Mouse (Mus musculus): ENCODE results near the gene Oxnad1. TPM values are rescaled to one million over a fixed set of nuclear protein-coding genes. Genes with fewer than 3 reads are reported as not detected.
"Not testable (repeated sequence)": the region's sequence is repeated elsewhere in the genome, so short reads cannot be mapped to it uniquely, and the experiment has no call there.

Gene Oxnad1
- polyA plus RNA-seq, 1 experiment from 2014 or later = 12.6 TPM

DNA sequence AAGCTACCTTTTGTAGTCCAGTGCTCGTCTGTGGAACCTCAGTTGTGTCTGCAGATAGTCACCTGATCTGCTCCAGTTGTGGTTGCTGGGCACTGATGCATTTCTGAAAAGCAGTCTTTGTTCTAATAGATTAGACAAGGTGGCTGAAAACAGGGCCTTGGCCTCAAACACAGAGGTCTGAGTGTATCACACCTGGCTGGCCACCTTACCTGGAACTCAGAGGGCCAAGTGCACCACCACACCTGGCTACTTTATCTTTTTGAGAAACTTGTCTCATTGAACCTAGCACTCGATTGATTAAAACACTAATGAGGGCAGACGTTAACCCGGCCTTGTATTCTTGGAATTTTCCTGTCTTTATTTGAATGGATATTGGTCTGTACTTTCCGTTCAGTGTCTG is 10.5 kb downstream of the Oxnad1 start:
- peaks cover 12% of the 10 kb centered on the region; the same call in 1 of the 2 replicates for H3K36me3 ChIP-seq (ENCODE audit: control insufficient read depth, insufficient read depth, low read length)

GRCm38 (mm10) chr14:32096740-32097139 is 11.6 kb downstream of the Oxnad1 start:
- no peak overlapping the region for H3K27ac ChIP-seq (ENCODE audit: low read depth, low read length)
- H3K4me1 ChIP-seq (replicated peaks; ENCODE audit: control insufficient read depth, insufficient read depth, low read length) = no peaks in the 10 kb centered on the region
- H3K9ac ChIP-seq (ENCODE audit: low read depth, low read length) = no peak overlapping the region
- H3K9me3 ChIP-seq (ENCODE audit: control insufficient read depth, low read length) = no peaks in the 10 kb centered on the region
- whole genome bisulfite sequencing = 81% methylated on average over 5 of the region's 5 CpGs
- peaks cover 12% of the 10 kb centered on the region; the same call in 1 of the 2 replicates for H3K36me3 ChIP-seq (ENCODE audit: control insufficient read depth, insufficient read depth, low read length)
- no peak overlapping the region for H3K4me2 ChIP-seq (replicated peaks; ENCODE audit: low read depth, low read length)
- DNase-seq (ENCODE audit: low spot score) (no peak), ATAC-seq (ENCODE audit: low FRiP score) (no peak)
- no peak overlapping the region for H3K4me3 ChIP-seq (ENCODE audit: low read depth, low read length)
- no peaks in the 10 kb centered on the region for H3K27me3 ChIP-seq (ENCODE audit: control insufficient read depth, insufficient read depth, low read length)

More for the DNA sequence above, 10.5 kb downstream of the Oxnad1 start:
- 91% methylated on average over 5 of the region's 5 CpGs for WGBS
- no peak overlapping the region for H3K4me2 ChIP-seq (replicated peaks; ENCODE audit: low read depth, low read length)
- no peak overlapping the region for H3K27ac ChIP-seq (ENCODE audit: low read depth, low read length)
- H3K9ac ChIP-seq (ENCODE audit: low read depth, low read length) = no peak overlapping the region
- no peaks in the 10 kb centered on the region for H3K9me3 ChIP-seq (ENCODE audit: control insufficient read depth, low read length)
- DNase-seq (ENCODE audit: low spot score) (no peak), ATAC-seq (ENCODE audit: low FRiP score) (no peak)
- no peaks in the 10 kb centered on the region for H3K4me1 ChIP-seq (replicated peaks; ENCODE audit: control insufficient read depth, insufficient read depth, low read length)
- no peak overlapping the region for H3K4me3 ChIP-seq (ENCODE audit: low read depth, low read length)
- H3K27me3 ChIP-seq (ENCODE audit: control insufficient read depth, insufficient read depth, low read length) = no peaks in the 10 kb centered on the region

DNA sequence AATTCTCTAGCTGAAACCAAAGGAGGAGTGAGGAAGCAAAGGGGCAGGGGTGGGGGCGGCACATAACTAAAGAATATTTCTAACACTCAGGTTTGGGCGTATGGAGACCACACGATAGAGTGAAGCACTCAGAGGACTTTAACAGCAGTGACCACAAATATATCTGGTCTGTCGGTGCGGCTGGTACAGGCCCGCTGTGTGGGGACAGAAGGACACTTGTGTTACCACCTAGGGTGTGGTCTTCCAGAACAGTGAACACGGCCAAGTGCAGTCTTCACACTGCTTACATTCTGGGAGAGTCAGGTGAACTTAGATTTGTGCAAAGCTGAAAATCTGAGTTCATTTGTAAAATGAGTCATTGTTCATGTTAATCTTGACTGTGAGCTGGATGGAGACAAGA is 12.5 kb downstream of the Oxnad1 start:
- Histone ChIP-seq H3K27me3 (ENCODE audit: control insufficient read depth, insufficient read depth, low read length) (no peaks in the 10 kb centered on the region), H3K4me1 (replicated peaks; ENCODE audit: control insufficient read depth, insufficient read depth, low read length) (no peaks in the 10 kb centered on the region), H3K4me3 (ENCODE audit: low read depth, low read length) (no peak overlapping the region), H3K36me3 (ENCODE audit: control insufficient read depth, insufficient read depth, low read length) (peaks cover 12% of the 10 kb centered on the region; the same call in 1 of the 2 replicates), H3K9ac (ENCODE audit: low read depth, low read length) (no peak overlapping the region), H3K27ac (ENCODE audit: low read depth, low read length) (no peak overlapping the region), H3K4me2 (replicated peaks; ENCODE audit: low read depth, low read length) (no peak overlapping the region), H3K9me3 (ENCODE audit: control insufficient read depth, low read length) (no peaks in the 10 kb centered on the region)
- ATAC-seq (ENCODE audit: low FRiP score) (no peak), DNase-seq (ENCODE audit: low spot score) (no peak)
- WGBS = 93% methylated on average over 7 of the region's 7 CpGs

GRCm38 (mm10) chr14:32098951-32099350 is 13.8 kb downstream of the Oxnad1 start:
- H3K4me3 ChIP-seq (ENCODE audit: low read depth, low read length) = no peak overlapping the region

GRCm38 (mm10) chr14:32103556-32103955 is 18.4 kb downstream of the Oxnad1 start:
- Histone ChIP-seq H3K4me3 (ENCODE audit: low read depth, low read length) (no peak overlapping the region), H3K9me3 (ENCODE audit: control insufficient read depth, low read length) (no peaks in the 10 kb centered on the region), H3K27me3 (ENCODE audit: control insufficient read depth, insufficient read depth, low read length) (no peaks in the 10 kb centered on the region), H3K4me2 (replicated peaks; ENCODE audit: low read depth, low read length) (no peak overlapping the region), H3K36me3 (ENCODE audit: control insufficient read depth, insufficient read depth, low read length) (peaks cover 9% of the 10 kb centered on the region; the same call in 1 of the 2 replicates), H3K9ac (ENCODE audit: low read depth, low read length) (no peak overlapping the region), H3K27ac (ENCODE audit: low read depth, low read length) (no peak overlapping the region), H3K4me1 (replicated peaks; ENCODE audit: control insufficient read depth, insufficient read depth, low read length) (no peaks in the 10 kb centered on the region)
- WGBS = 82% methylated on average over 4 of the region's 4 CpGs
- ATAC-seq (ENCODE audit: low FRiP score) (no peak), DNase-seq (ENCODE audit: low spot score) (no peak)

More at GRCm38 (mm10) chr14:32098951-32099350, 13.8 kb downstream of the Oxnad1 start:
- 88% methylated on average over 3 of the region's 3 CpGs for WGBS
- DNase-seq (ENCODE audit: low spot score) = no peak
- H3K9ac ChIP-seq (ENCODE audit: low read depth, low read length) = no peak overlapping the region
- H3K27me3 ChIP-seq (ENCODE audit: control insufficient read depth, insufficient read depth, low read length) = no peaks in the 10 kb centered on the region
- no peak overlapping the region for H3K27ac ChIP-seq (ENCODE audit: low read depth, low read length)
- no peak for ATAC-seq (ENCODE audit: low FRiP score)
- H3K4me1 ChIP-seq (replicated peaks; ENCODE audit: control insufficient read depth, insufficient read depth, low read length) = no peaks in the 10 kb centered on the region
- no peak overlapping the region for H3K4me2 ChIP-seq (replicated peaks; ENCODE audit: low read depth, low read length)
- H3K36me3 ChIP-seq (ENCODE audit: control insufficient read depth, insufficient read depth, low read length) = peaks cover 9% of the 10 kb centered on the region; the same call in 1 of the 2 replicates
- no peaks in the 10 kb centered on the region for H3K9me3 ChIP-seq (ENCODE audit: control insufficient read depth, low read length)

- Histone ChIP-seq H3K4me3 (ENCODE audit: low read depth, low read length) (no peak overlapping the region), H3K27me3 (ENCODE audit: control insufficient read depth, insufficient read depth, low read length) (no peaks in the 10 kb centered on the region), H3K4me1 (replicated peaks; ENCODE audit: control insufficient read depth, insufficient read depth, low read length) (no peaks in the 10 kb centered on the region), H3K9ac (ENCODE audit: low read depth, low read length) (no peak overlapping the region), H3K9me3 (ENCODE audit: control insufficient read depth, low read length) (no peaks in the 10 kb centered on the region), H3K4me2 (replicated peaks; ENCODE audit: low read depth, low read length) (no peak overlapping the region), H3K27ac (ENCODE audit: low read depth, low read length) (no peak overlapping the region), H3K36me3 (ENCODE audit: control insufficient read depth, insufficient read depth, low read length) (no peaks in the 10 kb centered on the region)
- 57% methylated on average over 7 of the region's 7 CpGs for WGBS
- no peak for ATAC-seq (ENCODE audit: low FRiP score)
- DNase-seq (ENCODE audit: low spot score) = no peak
These were observed 20.5 kb downstream of the Oxnad1 start for GRCm38 (mm10) chr14:32105663-32106062.

DNA sequence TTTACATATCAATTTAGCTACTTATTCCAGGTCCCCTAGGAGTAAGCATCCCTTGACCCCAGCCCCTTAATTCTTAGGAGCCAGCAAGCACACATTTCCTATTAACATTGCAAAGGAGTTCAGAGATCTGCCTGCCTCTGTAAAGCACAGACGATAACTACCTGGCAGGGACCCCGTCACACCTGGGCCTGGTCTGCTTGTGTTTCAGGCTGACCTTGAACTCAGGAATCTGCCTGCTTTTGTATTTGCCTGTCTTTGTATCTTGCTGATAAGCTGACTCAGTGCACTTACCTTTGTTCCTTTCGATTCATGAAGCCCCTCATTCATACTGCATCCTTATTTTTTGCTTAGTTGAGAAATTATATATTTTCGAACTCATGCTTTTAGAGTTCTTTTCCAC is 21.7 kb downstream of the Oxnad1 start:
- Histone ChIP-seq H3K9me3 (ENCODE audit: control insufficient read depth, low read length) (no peaks in the 10 kb centered on the region), H3K4me1 (replicated peaks; ENCODE audit: control insufficient read depth, insufficient read depth, low read length) (no peaks in the 10 kb centered on the region), H3K27ac (ENCODE audit: low read depth, low read length) (no peak overlapping the region), H3K4me2 (replicated peaks; ENCODE audit: low read depth, low read length) (no peak overlapping the region), H3K36me3 (ENCODE audit: control insufficient read depth, insufficient read depth, low read length) (no peaks in the 10 kb centered on the region), H3K9ac (ENCODE audit: low read depth, low read length) (no peak overlapping the region), H3K4me3 (ENCODE audit: low read depth, low read length) (no peak overlapping the region), H3K27me3 (ENCODE audit: control insufficient read depth, insufficient read depth, low read length) (no peaks in the 10 kb centered on the region)
- 93% methylated on average over 4 of the region's 4 CpGs for WGBS
- DNase-seq (ENCODE audit: low spot score) (no peak), ATAC-seq (ENCODE audit: low FRiP score) (no peak)

DNA sequence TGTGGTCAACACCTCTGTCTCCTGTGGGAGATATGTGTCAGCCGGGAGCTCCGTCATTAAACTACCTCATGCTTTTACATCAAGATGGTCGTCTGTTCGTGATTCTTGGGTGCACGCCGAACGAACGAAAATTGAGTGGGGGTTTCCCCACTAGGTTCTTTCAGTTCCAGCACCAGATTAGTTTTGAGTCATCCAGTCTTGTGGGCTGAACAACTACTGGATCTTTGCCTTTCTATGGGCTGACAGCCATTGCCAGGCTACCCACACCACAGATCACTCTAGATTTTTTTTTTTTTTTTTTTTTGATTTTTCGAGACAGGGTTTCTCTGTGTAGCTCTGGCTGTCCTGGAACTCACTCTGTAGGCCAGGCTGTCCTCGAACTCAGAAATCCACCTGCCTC is 26.9 kb downstream of the Oxnad1 start:
- WGBS = 92% methylated on average over 10 of the region's 10 CpGs
- not testable (repeated sequence) for ATAC-seq (ENCODE audit: low FRiP score)

DNA sequence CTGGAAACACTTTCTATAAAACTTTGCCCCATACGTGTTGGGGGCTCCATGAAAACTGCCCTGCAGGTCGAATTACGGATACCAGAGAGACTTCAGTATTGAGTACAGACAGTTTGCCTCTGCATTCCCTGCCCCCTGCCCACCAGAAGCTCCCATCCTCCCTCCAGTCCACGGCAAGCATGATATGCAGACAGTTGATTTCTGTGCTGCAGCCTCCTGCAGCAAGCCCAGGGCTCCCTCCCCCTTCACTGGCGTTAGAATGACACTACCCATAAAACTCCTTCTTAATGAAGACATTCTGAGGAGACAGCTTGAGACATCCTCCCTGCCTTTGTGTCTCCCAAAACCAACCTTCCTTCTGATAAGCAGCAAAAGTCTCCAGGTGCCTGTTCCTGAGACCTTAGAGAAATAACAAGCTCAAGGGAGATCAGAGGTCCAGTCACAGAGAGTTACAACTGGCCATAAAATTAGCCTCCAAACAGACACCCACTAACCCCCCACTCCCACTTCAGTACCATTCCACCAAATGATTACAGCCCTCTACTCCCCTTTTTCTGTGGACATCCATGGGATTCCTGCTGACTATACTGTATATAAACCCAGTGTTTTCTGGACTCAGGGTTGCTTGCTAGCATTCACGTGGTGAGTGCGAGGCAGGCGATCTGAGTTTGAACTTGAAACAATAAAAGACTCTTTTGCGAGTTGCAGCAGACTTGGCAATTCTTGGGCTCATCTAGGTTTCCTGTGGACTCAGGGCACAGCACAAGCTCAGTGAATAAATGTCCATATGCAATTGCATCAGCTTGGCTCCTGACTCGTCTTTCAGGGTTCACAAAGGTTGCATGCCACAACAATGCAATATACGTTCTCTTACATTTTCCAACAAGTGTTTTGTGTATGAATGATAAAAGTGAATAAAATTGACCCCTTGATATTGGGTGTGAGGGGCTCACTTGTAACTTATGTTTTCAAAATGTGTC is 36.1 kb downstream of the Oxnad1 start:
- Histone ChIP-seq H3K36me3 (ENCODE audit: control insufficient read depth, insufficient read depth, low read length) (no peaks in the 10 kb centered on the region), H3K4me2 (replicated peaks; ENCODE audit: low read depth, low read length) (no peak overlapping the region), H3K27ac (ENCODE audit: low read depth, low read length) (no peak overlapping the region), H3K9me3 (ENCODE audit: control insufficient read depth, low read length) (no peaks in the 10 kb centered on the region), H3K4me1 (replicated peaks; ENCODE audit: control insufficient read depth, insufficient read depth, low read length) (no peaks in the 10 kb centered on the region), H3K9ac (ENCODE audit: low read depth, low read length) (no peak overlapping the region), H3K4me3 (ENCODE audit: low read depth, low read length) (no peak overlapping the region), H3K27me3 (ENCODE audit: control insufficient read depth, insufficient read depth, low read length) (no peaks in the 10 kb centered on the region)
- WGBS = 72% methylated on average over 11 of the region's 11 CpGs
- no peak for DNase-seq (ENCODE audit: low spot score)
- ATAC-seq (ENCODE audit: low FRiP score) = no peak

More for the DNA sequence above, 26.9 kb downstream of the Oxnad1 start:
- DNase-seq (ENCODE audit: low spot score); H3K36me3 ChIP-seq (ENCODE audit: control insufficient read depth, insufficient read depth, low read length); H3K4me3 ChIP-seq (ENCODE audit: low read depth, low read length); H3K4me2 ChIP-seq (replicated peaks; ENCODE audit: low read depth, low read length); H3K27me3 ChIP-seq (ENCODE audit: control insufficient read depth, insufficient read depth, low read length); H3K9me3 ChIP-seq (ENCODE audit: control insufficient read depth, low read length); H3K27ac ChIP-seq (ENCODE audit: low read depth, low read length); H3K4me1 ChIP-seq (replicated peaks; ENCODE audit: control insufficient read depth, insufficient read depth, low read length); H3K9ac ChIP-seq (ENCODE audit: low read depth, low read length): not testable (repeated sequence)
